Mouse (Mus musculus): ENCODE measurements around the gene Nfasc.

Nfasc gene

GRCm38 (mm10) chr1:132541171-132541823 is 200.3 kb downstream of the Nfasc start:
- no peak for DNase-seq (ENCODE audit: low spot score)

- no peak for DNase-seq (ENCODE audit: low spot score)
Measured at GRCm38 (mm10) chr1:132540701-132541100, 200.9 kb downstream of the Nfasc start.

GRCm38 (mm10) chr1:132537736-132538135 is 203.9 kb downstream of the Nfasc start:
- DNase-seq (ENCODE audit: low spot score): no peak

GRCm38 (mm10) chr1:132536416-132536815 is 205.2 kb downstream of the Nfasc start:
- DNase-seq (ENCODE audit: low spot score): no peak

- no peak for DNase-seq (ENCODE audit: low spot score)
Measured at GRCm38 (mm10) chr1:132535541-132535940, 206.1 kb downstream of the Nfasc start.

- no peak for DNase-seq (ENCODE audit: low spot score)
Measured at GRCm38 (mm10) chr1:132533840-132534239, 207.8 kb downstream of the Nfasc start.

- DNase-seq (ENCODE audit: low spot score): no peak
Measured at GRCm38 (mm10) chr1:132532521-132532920, 209.1 kb downstream of the Nfasc start.

- no peak for DNase-seq (ENCODE audit: low spot score)
Measured at GRCm38 (mm10) chr1:132530631-132531191, 210.9 kb downstream of the Nfasc start.

- DNase-seq (ENCODE audit: low spot score): no peak
Measured at GRCm38 (mm10) chr1:132528647-132529334, 212.8 kb downstream of the Nfasc start.

- DNase-seq (ENCODE audit: low spot score): no peak
Measured at GRCm38 (mm10) chr1:132528071-132528470, 213.5 kb downstream of the Nfasc start.

GRCm38 (mm10) chr1:132525832-132526231 is 215.8 kb downstream of the Nfasc start:
- peak; percentile 16 for DNase-seq (ENCODE audit: low spot score)

GRCm38 (mm10) chr1:132523920-132524319 is 217.7 kb downstream of the Nfasc start:
- no peak for DNase-seq (ENCODE audit: low spot score)

GRCm38 (mm10) chr1:132523048-132523447 is 218.5 kb downstream of the Nfasc start:
- no peak for DNase-seq (ENCODE audit: low spot score)

- peak; percentile 58 for DNase-seq (ENCODE audit: low spot score)
Measured at GRCm38 (mm10) chr1:132520764-132521163, 220.8 kb downstream of the Nfasc start.

- DNase-seq (ENCODE audit: low spot score): no peak
Measured at GRCm38 (mm10) chr1:132519734-132520133, 221.9 kb downstream of the Nfasc start.

GRCm38 (mm10) chr1:132518621-132519020 is 223.0 kb downstream of the Nfasc start:
- DNase-seq (ENCODE audit: low spot score): no peak

- no peak for DNase-seq (ENCODE audit: low spot score)
Measured at GRCm38 (mm10) chr1:132516776-132517175, 224.8 kb downstream of the Nfasc start.

GRCm38 (mm10) chr1:132515339-132515738 is 226.3 kb downstream of the Nfasc start:
- no peak for DNase-seq (ENCODE audit: low spot score)

All from ovary, adult 18-20 months (tissue).